Mouse (Mus musculus) neural tube, embryonic 15.5 days (tissue): ENCODE results near the gene Atp5g3. TPM values are rescaled to one million over a fixed set of nuclear protein-coding genes. Genes with fewer than 3 reads are reported as not detected.
A peak's percentile ranks its signal among the peaks of the same experiment; 100 is the strongest.
"Not testable (repeated sequence)": the region's sequence is repeated elsewhere in the genome, so short reads cannot be mapped to it uniquely, and the experiment has no call there.

Experiments
- ATAC-seq: fragments of 200-750 bp; cut with Nextera tagmentation; 2 replicates; pipeline ENCODE4 v1.8.0; 2017; ENCODE audit warnings: mild to moderate bottlenecking, moderate TSS enrichment, moderate library complexity; ENCODE audit not compliant: low FRiP score
- H3K27ac ChIP-seq: fragments of 300-500 bp; sonication (generic); replicated peaks from 2 replicates; pipeline ENCODE4 v1.5.1; 2015; ENCODE audit warnings: mild to moderate bottlenecking, inconsistent platforms
- H3K27me3 ChIP-seq: fragments of 300-500 bp; sonication (generic); replicated peaks from 2 replicates; pipeline ENCODE4 v1.6.1; 2015; ENCODE audit warnings: inconsistent platforms
- H3K36me3 ChIP-seq: fragments of 300-500 bp; sonication (generic); 2 replicates; pipeline ENCODE4 v1.6.1; 2015; ENCODE audit warnings: inconsistent platforms
- H3K4me1 ChIP-seq: fragments of 300-500 bp; sonication (generic); 2 replicates; pipeline ENCODE4 v1.6.1; 2015; ENCODE audit warnings: inconsistent platforms
- H3K4me2 ChIP-seq: fragments of 300-500 bp; sonication (generic); 2 replicates; pipeline ENCODE4 v1.6.1; 2015; ENCODE audit warnings: inconsistent platforms, mild to moderate bottlenecking, moderate library complexity
- H3K4me3 ChIP-seq: fragments of 300-500 bp; sonication (generic); replicated peaks from 2 replicates; pipeline ENCODE4 v1.5.1; 2015; ENCODE audit warnings: mild to moderate bottlenecking, inconsistent platforms
- H3K9ac ChIP-seq: fragments of 300-500 bp; sonication (generic); replicated peaks from 2 replicates; pipeline ENCODE4 v1.6.1; 2015; ENCODE audit warnings: mild to moderate bottlenecking, inconsistent platforms
- H3K9me3 ChIP-seq: fragments of 300-500 bp; sonication (generic); replicated peaks from 2 replicates; pipeline ENCODE4 v1.6.1; 2016; ENCODE audit warnings: inconsistent platforms
- WGBS: fragments of 180-500 bp; shearing (Covaris S2); methylation state at CpG from one replicate; pipeline ENCODE4 v1.1.7; 2015; ENCODE audit warnings: mixed read lengths; 5-methylcytosine and 5-hydroxymethylcytosine counted together
- polyA plus RNA-seq: library from polyadenylated mRNA; unstranded; fragments of >200 nt; fragmentation: Nextera tagmentation; extraction: Ambion mirVana; gene quantifications from 2 replicates; pipeline ENCODE4 v1.2.1, GENCODE M21; 2015

The Atp5g3 gene
- polyA plus RNA-seq, 1 experiment from 2014 or later: 1,297 TPM

GRCm38 (mm10) chr2:73925539-73925938, 14.4 kb upstream of the Atp5g3 start:
- WGBS: 68% methylated on average over 3 of the region's 3 CpGs
- Histone ChIP-seq H3K27ac (no peak overlapping the region), H3K9ac (no peak overlapping the region), H3K36me3 (no peaks in the 10 kb centered on the region), H3K9me3 (no peaks in the 10 kb centered on the region), H3K4me2 (no peak overlapping the region), H3K4me3 (no peak overlapping the region), H3K27me3 (0 out of 2 replicates have a peak, but pooled peaks cover 6% of the 10 kb centered on the region), H3K4me1 (peaks cover 4% of the 10 kb centered on the region; the same call in 1 of the 2 replicates)
- 0 out of 2 replicates have a peak, but pooled peaks have one; percentile 63 for ATAC-seq

- WGBS: 22% methylated on average over 5 of the region's 5 CpGs
- Histone ChIP-seq H3K4me3 (no peak overlapping the region), H3K9me3 (no peaks in the 10 kb centered on the region), H3K27ac (no peak overlapping the region), H3K36me3 (no peaks in the 10 kb centered on the region), H3K4me2 (no peak overlapping the region), H3K4me1 (peaks cover 4% of the 10 kb centered on the region; the same call in 1 of the 2 replicates), H3K9ac (no peak overlapping the region), H3K27me3 (0 out of 2 replicates have a peak, but pooled peaks cover 6% of the 10 kb centered on the region)
- peak; percentile 86 for ATAC-seq
Observed at GRCm38 (mm10) chr2:73925089-73925488, 14.0 kb upstream of the Atp5g3 start.

- WGBS: 72% methylated on average over 7 of the region's 7 CpGs
- no peaks in the 10 kb centered on the region for H3K36me3 ChIP-seq
- no peak overlapping the region for H3K4me3 ChIP-seq
- no peaks in the 10 kb centered on the region for H3K9me3 ChIP-seq
- no peaks in the 10 kb centered on the region for H3K27me3 ChIP-seq
- H3K27ac ChIP-seq: no peak overlapping the region
- H3K4me1 ChIP-seq: no peaks in the 10 kb centered on the region
- no peak overlapping the region for H3K4me2 ChIP-seq
- ATAC-seq: no peak
- H3K9ac ChIP-seq: no peak overlapping the region
Observed at GRCm38 (mm10) chr2:73919642-73920041, 8.5 kb upstream of the Atp5g3 start.

GRCm38 (mm10) chr2:73912264-73912663, 1.1 kb upstream of the Atp5g3 start:
- H3K9ac ChIP-seq: no peak overlapping the region
- no peak overlapping the region for H3K27ac ChIP-seq
- H3K4me3 ChIP-seq: no peak overlapping the region
- H3K36me3 ChIP-seq: peaks cover 19% of the 10 kb centered on the region
- 75% methylated on average over 3 of the region's 3 CpGs for WGBS
- peaks cover 20% of the 10 kb centered on the region for H3K4me1 ChIP-seq
- no peaks in the 10 kb centered on the region for H3K27me3 ChIP-seq
- no peaks in the 10 kb centered on the region for H3K9me3 ChIP-seq
- ATAC-seq: no peak
- no peak overlapping the region for H3K4me2 ChIP-seq

- under 1% methylated on average over 42 of the region's 50 CpGs for WGBS
- peak; percentile 65 for ATAC-seq
Observed at GRCm38 (mm10) chr2:73910571-73911174, 453 bp downstream of the Atp5g3 start.

GRCm38 (mm10) chr2:73909116-73909515, 2.0 kb downstream of the Atp5g3 start:
- Histone ChIP-seq H3K36me3 (peaks cover 33% of the 10 kb centered on the region), H3K4me1 (peaks cover 20% of the 10 kb centered on the region), H3K9me3 (no peaks in the 10 kb centered on the region), H3K9ac (no peak overlapping the region), H3K4me2 (no peak overlapping the region), H3K27me3 (no peaks in the 10 kb centered on the region), H3K27ac (no peak overlapping the region), H3K4me3 (no peak overlapping the region)
- no peak for ATAC-seq
- WGBS: 90% methylated on average over 2 of the region's 2 CpGs

More at GRCm38 (mm10) chr2:73910571-73911174, 453 bp downstream of the Atp5g3 start:
- Histone ChIP-seq H3K9me3 (no peaks in the 10 kb centered on the region), H3K4me1 (peaks cover 20% of the 10 kb centered on the region), H3K9ac (peak overlapping the region; percentile 100), H3K4me3 (peak overlapping the region; percentile 98), H3K4me2 (peak overlapping the region; percentile 72), H3K36me3 (peaks cover 27% of the 10 kb centered on the region), H3K27ac (peak overlapping the region; percentile 89), H3K27me3 (no peaks in the 10 kb centered on the region)

GRCm38 (mm10) chr2:73904679-73905078, 6.4 kb downstream of the Atp5g3 start:
- H3K27ac ChIP-seq, H3K4me1 ChIP-seq, H3K9me3 ChIP-seq, H3K9ac ChIP-seq, ATAC-seq, H3K27me3 ChIP-seq, H3K4me2 ChIP-seq, H3K4me3 ChIP-seq: not testable (repeated sequence)
- H3K36me3 ChIP-seq: peaks cover 35% of the 10 kb centered on the region

- H3K4me1 ChIP-seq: no peaks in the 10 kb centered on the region
- WGBS: 96% methylated on average over 2 of the region's 2 CpGs
- no peak overlapping the region for H3K27ac ChIP-seq
- H3K9me3 ChIP-seq: no peaks in the 10 kb centered on the region
- H3K27me3 ChIP-seq: no peaks in the 10 kb centered on the region
- no peak overlapping the region for H3K9ac ChIP-seq
- H3K4me2 ChIP-seq: no peak overlapping the region
- H3K4me3 ChIP-seq: no peak overlapping the region
- no peak for ATAC-seq
- H3K36me3 ChIP-seq: peaks cover 29% of the 10 kb centered on the region
Observed at GRCm38 (mm10) chr2:73903536-73903935, 7.6 kb downstream of the Atp5g3 start.

GRCm38 (mm10) chr2:73902328-73902727, 8.8 kb downstream of the Atp5g3 start:
- not testable (repeated sequence) for H3K4me1 ChIP-seq, H3K4me3 ChIP-seq, H3K9ac ChIP-seq, H3K4me2 ChIP-seq, ATAC-seq, H3K27ac ChIP-seq, H3K9me3 ChIP-seq, H3K27me3 ChIP-seq
- WGBS: 96% methylated on average over 3 of the region's 3 CpGs
- H3K36me3 ChIP-seq: peaks cover 17% of the 10 kb centered on the region

GRCm38 (mm10) chr2:73901169-73901568, 10.0 kb downstream of the Atp5g3 start:
- Histone ChIP-seq H3K4me2 (no peak overlapping the region), H3K36me3 (peaks cover 8% of the 10 kb centered on the region), H3K9ac (no peak overlapping the region), H3K27me3 (no peaks in the 10 kb centered on the region), H3K4me3 (no peak overlapping the region), H3K27ac (no peak overlapping the region), H3K9me3 (no peaks in the 10 kb centered on the region), H3K4me1 (no peaks in the 10 kb centered on the region)
- ATAC-seq: no peak

GRCm38 (mm10) chr2:73900364-73900763, 10.8 kb downstream of the Atp5g3 start:
- no peak overlapping the region for H3K4me2 ChIP-seq
- peaks cover 6% of the 10 kb centered on the region for H3K36me3 ChIP-seq
- 91% methylated on average over 1 of the region's 1 CpGs for WGBS
- no peaks in the 10 kb centered on the region for H3K9me3 ChIP-seq
- no peak overlapping the region for H3K9ac ChIP-seq
- H3K4me3 ChIP-seq: no peak overlapping the region
- no peak overlapping the region for H3K27ac ChIP-seq
- no peak for ATAC-seq
- no peaks in the 10 kb centered on the region for H3K4me1 ChIP-seq
- H3K27me3 ChIP-seq: no peaks in the 10 kb centered on the region

GRCm38 (mm10) chr2:73896919-73897318, 14.2 kb downstream of the Atp5g3 start:
- not testable (repeated sequence) for H3K4me2 ChIP-seq, H3K27ac ChIP-seq, ATAC-seq, H3K27me3 ChIP-seq, H3K4me1 ChIP-seq, H3K4me3 ChIP-seq, H3K9ac ChIP-seq, H3K36me3 ChIP-seq, H3K9me3 ChIP-seq
- 71% methylated on average over 4 of the region's 4 CpGs for WGBS
